Mouse (Mus musculus) liver, embryonic 11.5 days (tissue): ENCODE measurements at regions not wholly inside any gene's neighbourhood (a gene's known extent, or its start where the extent isn't known, plus 50 kb on each side); places are given as distances from the start of the nearest gene placed in this dataset.

Source experiments
- ATAC-seq: fragments of 200-750 bp; cut with Nextera tagmentation; replicated peaks from 2 replicates; pipeline ENCODE4 v1.8.0; 2017; ENCODE audit warnings: moderate number of reproducible peaks, mild to moderate bottlenecking, moderate TSS enrichment, moderate library complexity; ENCODE audit not compliant: low FRiP score
- DNase-seq: peaks from one replicate; pipeline ENCODE4 v3.0.0-alpha.2; 2017; ENCODE audit warnings: low spot score
- H3K27ac ChIP-seq: fragments of 300-500 bp; sonication (generic); 2 replicates; pipeline ENCODE4 v1.5.1; 2014; ENCODE audit warnings: mild to moderate bottlenecking, low read depth, low read length, control low read depth
- H3K27me3 ChIP-seq: fragments of 300-500 bp; sonication (generic); replicated peaks from 2 replicates; pipeline ENCODE4 v1.6.1; 2014; ENCODE audit warnings: low read length, mixed read lengths; ENCODE audit not compliant: control insufficient read depth, insufficient read depth
- H3K36me3 ChIP-seq: fragments of 300-500 bp; sonication (generic); 2 replicates; pipeline ENCODE4 v1.6.1; 2014; ENCODE audit warnings: mild to moderate bottlenecking, low read length, moderate library complexity, mixed read lengths; ENCODE audit not compliant: control insufficient read depth, insufficient read depth
- H3K4me1 ChIP-seq: fragments of 300-500 bp; sonication (generic); replicated peaks from 2 replicates; pipeline ENCODE4 v1.6.1; 2014; ENCODE audit warnings: low read length, mixed read lengths; ENCODE audit not compliant: control insufficient read depth, insufficient read depth
- H3K4me2 ChIP-seq: fragments of 300-500 bp; sonication (generic); 2 replicates; pipeline ENCODE4 v1.6.1; 2014; ENCODE audit warnings: mild to moderate bottlenecking, control low read depth, moderate library complexity
- H3K4me3 ChIP-seq: fragments of 300-500 bp; sonication (generic); 2 replicates; pipeline ENCODE4 v1.5.1; 2014; ENCODE audit warnings: low read depth, low read length, control low read depth
- H3K9ac ChIP-seq: fragments of 300-500 bp; sonication (generic); 2 replicates; pipeline ENCODE4 v1.6.1; 2014; ENCODE audit warnings: low read depth, low read length, control low read depth
- H3K9me3 ChIP-seq: fragments of 300-500 bp; sonication (generic); 2 replicates; pipeline ENCODE4 v1.6.1; 2016; ENCODE audit warnings: low read length, inconsistent platforms, mixed read lengths; ENCODE audit not compliant: control insufficient read depth
- WGBS: fragments of 180-500 bp; shearing (Covaris S2); extraction: QIAGEN DNeasy Blood & Tissue Kit; methylation state at CpG from one replicate; pipeline ENCODE4 v1.1.7; 2014; 5-methylcytosine and 5-hydroxymethylcytosine counted together

DNA sequence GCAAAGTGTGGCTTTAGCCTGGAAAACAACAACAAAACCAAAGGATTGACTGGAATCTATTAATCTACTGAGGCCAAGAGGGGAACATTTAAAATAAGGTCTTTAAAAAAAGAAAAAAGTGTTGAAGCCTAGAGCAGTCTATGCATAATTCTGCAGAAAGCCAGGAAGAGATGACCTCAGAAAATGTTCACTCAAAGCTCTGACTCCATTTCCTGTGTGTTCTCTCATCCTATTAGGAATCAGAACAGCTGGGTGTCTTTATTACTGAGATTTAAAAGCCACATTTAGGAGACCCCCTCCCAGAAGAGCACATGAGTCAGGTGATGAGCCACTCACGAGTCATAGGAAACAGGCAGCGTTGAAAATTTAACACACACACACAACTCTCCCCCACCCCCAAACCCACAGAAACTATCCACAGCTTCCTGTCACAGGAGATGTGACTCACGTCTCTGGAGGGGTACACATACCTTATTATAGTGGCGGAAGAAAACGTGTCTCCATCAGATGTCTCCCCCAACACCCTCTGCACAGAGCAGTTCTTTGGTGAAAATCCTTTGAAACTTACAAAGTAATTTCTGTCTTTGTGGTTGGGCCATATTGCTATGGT, 140.2 kb upstream of the Hmga2 start:
- H3K4me3 ChIP-seq, result no peak overlapping the region
- 31% methylated on average over 5 of the region's 5 CpGs for WGBS
- no peaks in the 10 kb centered on the region for H3K36me3 ChIP-seq
- no peaks in the 10 kb centered on the region for H3K9me3 ChIP-seq
- H3K9ac ChIP-seq, result no peak overlapping the region
- ATAC-seq (no peak), DNase-seq (no peak)
- H3K4me2 ChIP-seq, result no peak overlapping the region
- H3K4me1 ChIP-seq, result no peaks in the 10 kb centered on the region
- no peak overlapping the region for H3K27ac ChIP-seq
- no peaks in the 10 kb centered on the region for H3K27me3 ChIP-seq

DNA sequence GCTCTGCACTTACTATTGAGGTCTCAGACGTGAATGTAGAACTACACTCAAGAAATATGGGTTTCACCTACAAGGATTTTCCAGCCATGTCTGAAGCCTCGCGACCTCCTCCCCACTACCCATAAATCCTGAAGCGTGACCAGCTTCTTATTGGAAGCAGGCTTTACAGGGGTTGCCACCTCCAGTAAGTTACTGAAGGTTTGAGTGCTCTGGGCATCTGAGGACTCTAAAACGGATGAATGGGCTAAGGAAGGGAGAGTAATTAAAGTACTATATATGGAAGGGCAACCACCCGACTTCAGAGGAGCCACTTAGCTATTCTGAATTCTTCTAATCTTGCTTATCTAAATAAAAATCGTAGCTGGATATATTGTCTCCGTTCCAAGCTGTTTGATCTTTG, 136.1 kb upstream of the Hmga2 start:
- ATAC-seq, result no peak
- WGBS, result 70% methylated on average over 8 of the region's 8 CpGs
- no peak overlapping the region for H3K27ac ChIP-seq
- no peaks in the 10 kb centered on the region for H3K9me3 ChIP-seq
- no peaks in the 10 kb centered on the region for H3K4me1 ChIP-seq
- no peak overlapping the region for H3K4me3 ChIP-seq
- no peak for DNase-seq
- no peaks in the 10 kb centered on the region for H3K36me3 ChIP-seq
- no peak overlapping the region for H3K4me2 ChIP-seq
- H3K9ac ChIP-seq, result no peak overlapping the region
- H3K27me3 ChIP-seq, result no peaks in the 10 kb centered on the region

DNA sequence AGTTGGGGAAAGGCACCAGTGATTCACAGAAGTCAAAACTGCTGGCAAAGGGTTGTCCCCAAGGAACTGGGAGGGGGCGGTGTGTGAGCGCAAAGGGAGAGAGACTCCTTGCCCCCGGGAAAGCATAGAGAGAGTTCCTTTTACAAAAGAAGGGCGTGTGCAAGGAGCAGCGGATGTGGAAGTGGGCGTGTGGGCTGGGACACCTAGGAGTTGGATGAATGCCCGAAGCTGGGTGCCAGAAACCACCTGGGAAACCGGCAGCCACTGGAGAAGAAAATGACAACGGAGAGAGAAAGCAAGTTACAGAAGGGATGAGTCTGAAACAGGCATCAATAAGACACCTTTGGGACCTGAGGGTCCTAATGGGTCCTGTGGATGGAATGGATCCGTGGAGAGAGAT, 133.8 kb upstream of the Hmga2 start:
- DNase-seq, result no peak
- H3K4me3 ChIP-seq, result no peak overlapping the region
- no peaks in the 10 kb centered on the region for H3K4me1 ChIP-seq
- no peaks in the 10 kb centered on the region for H3K27me3 ChIP-seq
- H3K36me3 ChIP-seq, result no peaks in the 10 kb centered on the region
- no peak overlapping the region for H3K4me2 ChIP-seq
- WGBS, result 71% methylated on average over 10 of the region's 10 CpGs
- no peaks in the 10 kb centered on the region for H3K9me3 ChIP-seq
- no peak for ATAC-seq
- H3K9ac ChIP-seq, result no peak overlapping the region
- no peak overlapping the region for H3K27ac ChIP-seq

DNA sequence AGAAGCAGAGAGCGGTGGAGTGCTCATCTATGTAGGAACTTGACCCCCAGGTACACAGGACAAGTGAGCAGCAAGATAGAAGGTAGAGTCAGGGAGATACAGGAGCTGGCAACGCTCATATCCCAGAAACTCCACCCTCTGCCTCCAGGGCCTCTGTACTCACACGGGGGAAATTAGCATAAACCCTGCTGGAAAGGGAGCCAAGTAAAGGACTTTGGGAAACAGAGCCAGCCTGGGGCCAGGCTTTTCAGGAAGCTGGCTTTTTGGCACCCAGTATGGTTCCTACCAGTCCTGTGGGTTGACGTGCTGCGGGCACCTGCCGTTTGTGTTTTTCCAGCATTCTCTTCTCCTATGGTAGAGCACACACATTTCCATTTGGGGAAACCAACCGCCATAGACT, 128.2 kb upstream of the Hmga2 start:
- no peak overlapping the region for H3K4me2 ChIP-seq
- no peaks in the 10 kb centered on the region for H3K27me3 ChIP-seq
- ATAC-seq, result no peak
- H3K36me3 ChIP-seq, result no peaks in the 10 kb centered on the region
- no peak overlapping the region for H3K4me3 ChIP-seq
- no peak overlapping the region for H3K9ac ChIP-seq
- DNase-seq, result no peak
- WGBS, result 64% methylated on average over 7 of the region's 7 CpGs
- no peaks in the 10 kb centered on the region for H3K4me1 ChIP-seq
- no peaks in the 10 kb centered on the region for H3K9me3 ChIP-seq
- no peak overlapping the region for H3K27ac ChIP-seq

DNA sequence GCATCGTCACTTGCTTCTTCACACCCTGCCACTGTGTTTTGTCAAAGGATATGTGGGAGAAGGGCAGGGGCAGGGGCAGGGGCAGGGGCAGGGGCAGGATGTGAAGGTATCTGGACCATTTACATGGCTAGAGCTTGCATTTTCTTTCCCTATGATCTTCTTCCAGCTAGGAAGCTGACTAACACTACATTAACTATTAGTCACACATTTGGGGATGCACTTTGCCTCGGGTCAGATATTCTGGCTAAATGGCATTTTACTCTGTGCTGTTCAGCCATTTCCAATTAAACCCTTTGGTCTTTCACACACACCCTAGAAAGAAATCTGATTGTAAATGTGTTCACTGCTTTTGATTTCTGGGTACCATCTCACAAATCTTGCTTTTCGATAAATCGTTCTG, 126.9 kb upstream of the Hmga2 start:
- Histone ChIP-seq H3K27ac (no peak overlapping the region), H3K4me2 (no peak overlapping the region), H3K27me3 (no peaks in the 10 kb centered on the region), H3K9ac (no peak overlapping the region), H3K9me3 (no peaks in the 10 kb centered on the region), H3K4me1 (no peaks in the 10 kb centered on the region), H3K4me3 (no peak overlapping the region), H3K36me3 (no peaks in the 10 kb centered on the region)
- 85% methylated on average over 4 of the region's 4 CpGs for WGBS
- ATAC-seq, result no peak
- no peak for DNase-seq

DNA sequence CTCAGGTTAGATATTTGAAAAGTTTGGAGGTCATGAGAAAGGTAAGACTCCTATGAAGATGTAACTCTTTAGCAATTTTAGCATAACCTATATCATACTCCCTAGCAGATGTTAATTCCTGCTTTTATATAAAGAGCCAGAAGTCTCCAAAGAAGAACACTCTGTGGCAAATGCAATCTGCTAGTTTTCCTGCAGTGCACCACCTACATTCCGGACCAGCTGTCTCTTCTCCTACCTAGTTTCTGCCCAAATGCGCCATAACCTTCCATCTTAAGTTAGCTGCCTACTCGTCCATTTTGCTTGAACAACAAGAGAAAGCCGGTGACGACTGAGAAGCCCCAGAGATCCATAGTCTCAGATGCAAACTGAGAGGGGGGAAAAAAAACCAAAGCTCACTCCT, 124.5 kb upstream of the Hmga2 start:
- no peak overlapping the region for H3K27ac ChIP-seq
- no peaks in the 10 kb centered on the region for H3K27me3 ChIP-seq
- DNase-seq, result no peak
- no peaks in the 10 kb centered on the region for H3K4me1 ChIP-seq
- WGBS, result 82% methylated on average over 5 of the region's 5 CpGs
- no peaks in the 10 kb centered on the region for H3K9me3 ChIP-seq
- H3K36me3 ChIP-seq, result no peaks in the 10 kb centered on the region
- no peak overlapping the region for H3K4me3 ChIP-seq
- H3K9ac ChIP-seq, result no peak overlapping the region
- no peak overlapping the region for H3K4me2 ChIP-seq
- ATAC-seq, result no peak

DNA sequence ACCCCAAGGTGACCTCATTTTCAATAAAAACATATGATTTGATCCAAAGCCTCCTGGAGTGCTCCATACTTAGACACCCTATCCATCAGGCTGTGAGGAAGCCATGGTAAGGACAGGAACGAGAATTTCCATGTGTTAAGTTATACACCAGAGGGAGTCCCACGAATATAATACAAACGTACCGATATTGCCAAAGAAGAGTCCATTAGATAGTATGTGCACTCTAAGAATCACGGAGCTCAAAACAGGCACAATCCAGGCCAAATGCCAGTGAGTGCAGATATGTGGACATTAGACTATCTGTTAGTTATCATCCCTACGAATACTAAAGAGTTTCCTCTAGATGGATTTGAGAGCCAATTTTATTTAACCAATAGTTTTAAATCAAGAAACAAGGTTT, 123.3 kb upstream of the Hmga2 start:
- Histone ChIP-seq H3K27me3 (no peaks in the 10 kb centered on the region), H3K9ac (no peak overlapping the region), H3K36me3 (no peaks in the 10 kb centered on the region), H3K4me2 (no peak overlapping the region), H3K9me3 (no peaks in the 10 kb centered on the region), H3K4me3 (no peak overlapping the region), H3K27ac (no peak overlapping the region), H3K4me1 (no peaks in the 10 kb centered on the region)
- DNase-seq, result no peak
- WGBS, result 69% methylated on average over 6 of the region's 6 CpGs
- ATAC-seq, result no peak

DNA sequence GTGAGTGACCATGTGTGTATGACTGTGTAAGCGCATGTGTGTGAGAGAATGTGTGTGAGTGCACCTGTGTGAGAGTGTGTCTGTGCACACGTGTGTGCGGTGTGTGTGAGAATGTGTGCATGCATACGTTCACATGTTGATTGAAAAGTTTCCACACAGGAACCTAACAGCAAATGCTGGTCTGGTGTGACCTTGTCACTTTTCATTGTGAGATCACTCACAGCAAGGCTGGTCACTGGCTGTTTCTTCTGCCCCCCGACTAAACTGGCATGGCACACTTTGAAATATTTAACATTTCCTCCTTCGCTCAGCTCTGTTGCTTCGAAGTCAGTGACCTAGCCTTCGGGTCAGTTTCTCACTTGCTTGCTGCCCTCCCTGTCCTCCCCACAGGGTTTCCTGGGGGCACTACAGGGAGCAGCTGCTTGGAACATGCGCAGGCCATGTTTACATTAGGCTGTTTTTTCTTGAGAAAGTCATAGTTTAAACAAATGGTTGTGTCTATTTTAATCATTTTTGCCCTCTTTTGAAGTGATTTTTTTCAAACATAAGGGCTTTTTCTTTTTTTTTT, 121.1 kb upstream of the Hmga2 start:
- H3K4me3 ChIP-seq, result no peak overlapping the region
- H3K9me3 ChIP-seq, result no peaks in the 10 kb centered on the region
- H3K27me3 ChIP-seq, result no peaks in the 10 kb centered on the region
- H3K27ac ChIP-seq, result no peak overlapping the region
- no peaks in the 10 kb centered on the region for H3K4me1 ChIP-seq
- no peak overlapping the region for H3K4me2 ChIP-seq
- H3K36me3 ChIP-seq, result no peaks in the 10 kb centered on the region
- no peak for DNase-seq
- H3K9ac ChIP-seq, result no peak overlapping the region
- no peak for ATAC-seq
- WGBS, result 60% methylated on average over 9 of the region's 9 CpGs

DNA sequence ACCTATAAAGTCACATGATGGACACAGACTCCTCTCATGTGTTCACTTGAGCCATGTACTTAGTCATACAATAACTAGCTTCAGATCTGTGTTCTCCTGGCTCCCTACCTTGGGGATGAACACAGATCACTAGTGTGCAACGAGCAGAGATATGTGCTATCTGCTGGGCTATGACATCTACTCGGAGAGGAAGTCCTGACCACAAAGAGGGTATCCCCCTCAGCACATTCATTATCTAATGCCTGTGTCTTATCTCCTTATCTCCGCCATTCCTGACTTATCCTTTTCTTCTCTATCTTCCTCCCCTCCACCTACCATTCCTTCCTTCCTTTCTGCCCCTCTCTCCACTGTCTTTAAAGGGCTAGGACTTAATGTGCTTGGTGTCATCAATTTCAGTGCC, 118.9 kb upstream of the Hmga2 start:
- Histone ChIP-seq H3K9ac (no peak overlapping the region), H3K4me3 (no peak overlapping the region), H3K27me3 (no peaks in the 10 kb centered on the region), H3K4me2 (no peak overlapping the region), H3K4me1 (no peaks in the 10 kb centered on the region), H3K9me3 (no peaks in the 10 kb centered on the region), H3K36me3 (no peaks in the 10 kb centered on the region), H3K27ac (no peak overlapping the region)
- DNase-seq (no peak), ATAC-seq (no peak)
- 61% methylated on average over 3 of the region's 3 CpGs for WGBS
